Mouse (Mus musculus) heart, embryonic 11.5 days (tissue): Measurements from ENCODE around the gene Scnn1b. TPM values are rescaled to one million over a fixed set of nuclear protein-coding genes. Genes with fewer than 3 reads are reported as not detected.

Experiments used
- ATAC-seq: fragments of 200-750 bp; cut with Nextera tagmentation; replicated peaks from 2 replicates; pipeline ENCODE4 v1.8.0; 2017; ENCODE audit warnings: moderate library complexity; ENCODE audit not compliant: insufficient number of reproducible peaks, low FRiP score, low TSS enrichment
- H3K27ac ChIP-seq: fragments of 300-500 bp; sonication (generic); 2 replicates; pipeline ENCODE4 v1.5.1; 2014; ENCODE audit warnings: mild to moderate bottlenecking, low read depth, low read length
- H3K27me3 ChIP-seq: fragments of 300-500 bp; sonication (generic); 2 replicates; pipeline ENCODE4 v1.6.1; 2014; ENCODE audit warnings: mild to moderate bottlenecking, low read length, mixed read lengths; ENCODE audit not compliant: control insufficient read depth, insufficient read depth
- H3K36me3 ChIP-seq: fragments of 300-500 bp; sonication (generic); 2 replicates; pipeline ENCODE4 v1.6.1; 2014; ENCODE audit warnings: mild to moderate bottlenecking, low read length, moderate library complexity, mixed read lengths; ENCODE audit not compliant: control insufficient read depth, insufficient read depth
- H3K4me1 ChIP-seq: fragments of 300-500 bp; sonication (generic); 2 replicates; pipeline ENCODE4 v1.6.1; 2014; ENCODE audit warnings: low read length; ENCODE audit not compliant: control insufficient read depth, insufficient read depth
- H3K4me2 ChIP-seq: fragments of 300-500 bp; sonication (generic); 2 replicates; pipeline ENCODE4 v1.6.1; 2014; ENCODE audit warnings: mild to moderate bottlenecking, moderate library complexity
- H3K4me3 ChIP-seq: fragments of 300-500 bp; sonication (generic); 2 replicates; pipeline ENCODE4 v1.5.1; 2014; ENCODE audit warnings: low read depth, low read length
- H3K9ac ChIP-seq: fragments of 300-500 bp; sonication (generic); 2 replicates; pipeline ENCODE4 v1.6.1; 2014; ENCODE audit warnings: mild to moderate bottlenecking, low read depth, low read length, moderate library complexity
- H3K9me3 ChIP-seq: fragments of 300-500 bp; sonication (generic); replicated peaks from 2 replicates; pipeline ENCODE4 v1.6.1; 2016; ENCODE audit warnings: low read length; ENCODE audit not compliant: control insufficient read depth
- WGBS: fragments of 180-500 bp; shearing (Covaris S2); extraction: QIAGEN DNeasy Blood & Tissue Kit; methylation state at CpG from one replicate; pipeline ENCODE4 v1.1.7; 2014; ENCODE audit not compliant: insufficient replicate concordance; 5-methylcytosine and 5-hydroxymethylcytosine counted together
- polyA plus RNA-seq: library from polyadenylated mRNA; unstranded; fragments of >200 nt; fragmentation: Nextera tagmentation; extraction: Ambion mirVana; gene quantifications from 2 replicates; pipeline ENCODE4 v1.2.1, GENCODE M21; 2014

The Scnn1b gene
- polyA plus RNA-seq, 1 experiment from 2014 or later: not detected

DNA sequence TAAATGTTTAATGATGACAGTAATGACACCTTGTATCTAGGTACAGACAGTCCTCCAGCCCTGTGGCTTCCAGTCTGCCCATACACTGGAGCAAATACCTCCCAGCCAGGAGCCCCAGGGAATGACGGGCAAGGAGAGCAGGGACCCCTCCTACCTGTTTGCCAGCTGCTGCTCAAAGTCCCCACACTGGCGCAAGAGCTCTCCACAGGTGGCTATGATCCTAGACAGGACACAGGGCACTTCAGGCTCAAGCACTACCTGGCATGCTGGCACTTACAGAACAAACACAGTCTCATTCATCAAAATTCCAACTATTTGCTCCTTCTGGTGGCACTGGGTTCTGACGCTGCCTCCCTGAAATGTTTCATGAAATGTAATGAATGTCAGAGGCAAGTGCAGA is 76.2 kb downstream of the Scnn1b start:
- Histone ChIP-seq H3K4me2 (no peak overlapping the region), H3K27me3 (no peaks in the 10 kb centered on the region), H3K9me3 (no peaks in the 10 kb centered on the region), H3K9ac (no peak overlapping the region), H3K4me3 (no peak overlapping the region), H3K36me3 (no peaks in the 10 kb centered on the region), H3K27ac (no peak overlapping the region), H3K4me1 (peaks cover 22% of the 10 kb centered on the region)
- no peak for ATAC-seq
- 56% methylated on average over 3 of the region's 3 CpGs for WGBS

DNA sequence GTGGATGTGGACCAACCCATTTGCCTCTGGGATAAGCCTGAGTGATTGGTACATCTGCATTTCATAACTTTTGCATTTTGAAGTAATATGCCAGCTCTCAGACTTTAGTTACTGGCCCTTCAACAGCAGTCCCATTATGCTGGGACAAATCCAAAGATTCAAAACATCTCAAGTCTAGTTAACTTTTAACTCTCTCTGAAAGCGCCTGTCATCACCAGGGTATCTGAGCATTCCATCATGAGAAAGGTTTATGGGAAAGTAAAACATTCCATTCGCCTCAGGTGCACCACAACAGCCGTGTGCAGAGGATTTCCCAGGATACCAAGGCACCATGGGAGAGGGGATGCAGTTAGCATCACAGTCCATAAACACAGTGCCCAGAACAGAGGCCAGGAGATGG is 76.8 kb downstream of the Scnn1b start:
- no peak overlapping the region for H3K4me3 ChIP-seq
- H3K36me3 ChIP-seq: no peaks in the 10 kb centered on the region
- no peak overlapping the region for H3K9ac ChIP-seq
- 77% methylated on average over 3 of the region's 3 CpGs for WGBS
- H3K27ac ChIP-seq: no peak overlapping the region
- H3K4me2 ChIP-seq: no peak overlapping the region
- ATAC-seq: no peak
- peaks cover 17% of the 10 kb centered on the region for H3K4me1 ChIP-seq
- no peaks in the 10 kb centered on the region for H3K27me3 ChIP-seq
- no peaks in the 10 kb centered on the region for H3K9me3 ChIP-seq

GRCm38 (mm10) chr7:121942371-121942770 is 77.5 kb downstream of the Scnn1b start:
- Histone ChIP-seq H3K9me3 (no peaks in the 10 kb centered on the region), H3K4me2 (no peak overlapping the region), H3K27ac (no peak overlapping the region), H3K36me3 (no peaks in the 10 kb centered on the region), H3K27me3 (no peaks in the 10 kb centered on the region), H3K4me3 (no peak overlapping the region), H3K9ac (no peak overlapping the region), H3K4me1 (peaks cover 10% of the 10 kb centered on the region)
- no peak for ATAC-seq
- 75% methylated on average over 2 of the region's 2 CpGs for WGBS

DNA sequence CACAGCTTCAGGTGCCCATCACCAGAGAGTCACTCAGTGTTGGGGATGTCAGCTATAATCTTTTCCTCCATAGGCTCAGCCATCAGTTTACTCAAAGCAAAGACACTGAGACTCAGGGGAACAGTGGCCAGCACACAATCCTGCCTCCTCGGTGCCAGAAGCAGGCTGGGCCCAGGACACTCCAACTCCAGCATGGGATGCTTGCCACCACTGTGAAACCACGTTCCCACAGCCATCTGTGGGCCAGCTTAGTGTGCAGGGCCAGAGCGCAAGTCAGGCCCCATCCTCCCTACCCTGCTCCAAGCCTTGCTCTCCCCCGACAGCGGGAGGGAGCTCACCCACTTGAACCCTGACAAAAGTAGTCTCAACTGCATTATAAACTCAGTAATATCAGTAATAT is 81.4 kb downstream of the Scnn1b start:
- ATAC-seq: no peak
- H3K9ac ChIP-seq: no peak overlapping the region
- peaks cover 6% of the 10 kb centered on the region for H3K36me3 ChIP-seq
- H3K4me2 ChIP-seq: no peak overlapping the region
- no peaks in the 10 kb centered on the region for H3K9me3 ChIP-seq
- H3K4me1 ChIP-seq: peaks cover 11% of the 10 kb centered on the region
- no peaks in the 10 kb centered on the region for H3K27me3 ChIP-seq
- 83% methylated on average over 5 of the region's 5 CpGs for WGBS
- no peak overlapping the region for H3K4me3 ChIP-seq
- H3K27ac ChIP-seq: no peak overlapping the region

GRCm38 (mm10) chr7:121947513-121947912 is 82.7 kb downstream of the Scnn1b start:
- peaks cover 11% of the 10 kb centered on the region for H3K4me1 ChIP-seq
- no peak for ATAC-seq
- no peaks in the 10 kb centered on the region for H3K27me3 ChIP-seq
- H3K36me3 ChIP-seq: peaks cover 6% of the 10 kb centered on the region
- H3K4me3 ChIP-seq: no peak overlapping the region
- H3K9ac ChIP-seq: no peak overlapping the region
- H3K9me3 ChIP-seq: no peaks in the 10 kb centered on the region
- 51% methylated on average over 4 of the region's 4 CpGs for WGBS
- H3K27ac ChIP-seq: no peak overlapping the region
- H3K4me2 ChIP-seq: no peak overlapping the region

GRCm38 (mm10) chr7:121954891-121955669 is 90.2 kb downstream of the Scnn1b start:
- no peak overlapping the region for H3K27ac ChIP-seq
- no peak overlapping the region for H3K4me3 ChIP-seq
- H3K4me2 ChIP-seq: no peak overlapping the region
- no peak for ATAC-seq
- no peak overlapping the region for H3K9ac ChIP-seq
- H3K4me1 ChIP-seq: no peaks in the 10 kb centered on the region
- H3K36me3 ChIP-seq: peaks cover 14% of the 10 kb centered on the region
- H3K27me3 ChIP-seq: no peaks in the 10 kb centered on the region
- WGBS: 88% methylated on average over 11 of the region's 11 CpGs
- H3K9me3 ChIP-seq: no peaks in the 10 kb centered on the region

- WGBS: 82% methylated on average over 12 of the region's 12 CpGs
- no peak for ATAC-seq
- H3K27ac ChIP-seq: no peak overlapping the region
These were observed 91.0 kb downstream of the Scnn1b start for GRCm38 (mm10) chr7:121955802-121956201.

DNA sequence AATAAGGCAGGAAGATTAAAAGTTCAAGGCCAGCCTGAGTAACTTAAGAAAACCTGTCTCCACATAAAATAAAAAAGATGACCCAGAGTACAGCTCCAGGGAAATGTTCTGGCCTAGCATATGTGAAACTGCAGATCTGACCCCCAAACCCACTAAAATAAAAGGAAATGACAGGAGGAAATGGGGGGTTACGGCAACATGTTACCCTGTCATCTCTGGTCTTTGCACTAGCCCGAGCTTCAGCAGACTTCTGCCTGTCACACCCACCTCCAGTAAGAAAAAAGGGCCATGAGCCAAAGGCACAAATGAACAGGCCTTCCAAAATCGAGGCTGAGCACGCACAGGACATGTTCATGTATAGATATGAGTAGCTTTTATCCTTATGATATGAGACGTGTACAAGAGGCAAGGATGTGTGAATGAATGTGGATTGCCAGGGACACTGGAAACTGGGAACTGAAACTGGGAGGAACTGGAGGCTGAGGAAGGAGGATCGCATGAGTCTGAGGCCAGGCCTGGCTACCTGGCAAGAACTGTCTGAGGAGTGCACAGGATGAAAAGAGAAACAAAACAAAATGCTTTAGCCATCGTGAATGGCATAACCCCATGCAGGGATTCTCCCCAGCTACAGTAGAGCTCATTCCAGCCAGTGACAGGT is 97.2 kb downstream of the Scnn1b start:
- Histone ChIP-seq H3K9ac (no peak overlapping the region), H3K27ac (no peak overlapping the region)
- 83% methylated on average over 7 of the region's 7 CpGs for WGBS

More at GRCm38 (mm10) chr7:121955802-121956201, 91.0 kb downstream of the Scnn1b start:
- Histone ChIP-seq H3K27me3 (no peaks in the 10 kb centered on the region), H3K9ac (no peak overlapping the region), H3K4me3 (no peak overlapping the region), H3K9me3 (no peaks in the 10 kb centered on the region), H3K36me3 (peaks cover 11% of the 10 kb centered on the region), H3K4me2 (no peak overlapping the region), H3K4me1 (no peaks in the 10 kb centered on the region)

More for the DNA sequence above, 97.2 kb downstream of the Scnn1b start:
- Histone ChIP-seq H3K9me3 (peaks cover 2% of the 10 kb centered on the region; the same call in 1 of the 2 replicates), H3K4me1 (no peaks in the 10 kb centered on the region), H3K4me3 (no peak overlapping the region), H3K36me3 (no peaks in the 10 kb centered on the region), H3K4me2 (no peak overlapping the region), H3K27me3 (no peaks in the 10 kb centered on the region)
- ATAC-seq: no peak
